Mouse (Mus musculus) embryonic fibroblast, embryonic 13.5 days (primary cell): ENCODE measurements at regions not wholly inside any gene's neighbourhood (a gene's known extent, or its start where the extent isn't known, plus 50 kb on each side); places are given as distances from the start of the nearest gene placed in this dataset.

ENCODE experiments used
- CTCF ChIP-seq: IDR thresholded peaks from 2 replicates; pipeline ENCODE4 v1.5.1; 2011; ENCODE audit warnings: mild to moderate bottlenecking, control low read depth, low read length, moderate library complexity, borderline replicate concordance; ENCODE audit not compliant: insufficient read depth
- POLR2A ChIP-seq: IDR thresholded peaks from 2 replicates; pipeline ENCODE4 v1.6.1; 2011; ENCODE audit warnings: low read depth, mild to moderate bottlenecking, control low read depth, low read length, moderate library complexity

DNA sequence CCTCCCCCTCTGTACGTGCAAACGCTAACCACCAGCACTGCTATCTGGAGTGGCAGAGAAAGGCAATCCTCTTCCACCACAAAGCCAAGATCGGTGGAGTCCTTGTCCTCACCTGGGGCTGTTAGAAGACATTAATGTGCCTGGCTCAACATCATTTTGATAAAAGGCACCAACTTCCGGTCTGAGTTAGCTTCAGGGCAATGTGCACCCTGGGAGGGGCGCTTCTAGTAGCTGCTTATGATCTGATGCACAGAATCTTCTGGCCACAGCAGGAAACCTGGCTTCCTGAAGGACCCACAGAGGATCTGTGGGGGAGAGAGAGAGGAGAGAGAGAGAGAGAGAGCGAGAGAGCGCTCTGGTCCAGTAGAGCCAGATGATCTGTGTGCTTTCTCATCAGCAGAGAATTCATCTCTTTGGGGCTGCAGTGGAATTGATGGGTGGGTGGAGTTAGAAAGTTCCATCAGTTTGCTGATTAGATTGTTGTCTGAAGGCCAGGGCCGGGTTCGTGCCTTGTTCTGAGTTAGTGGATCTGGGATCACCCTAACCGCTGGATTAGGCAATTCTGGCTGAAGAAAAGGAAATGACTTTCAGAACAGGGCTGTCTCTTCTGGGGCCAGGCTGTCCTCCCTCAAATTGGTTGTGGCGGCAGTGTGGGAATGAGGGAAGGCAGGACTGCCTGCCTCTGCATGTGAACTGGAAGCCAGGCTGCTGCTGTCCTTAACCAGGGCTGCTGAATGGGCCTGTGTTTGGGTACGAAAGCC lies 101.3 kb upstream of the Pmepa1 start:
- TF ChIP-seq CTCF: no peak
- no peak for TF ChIP-seq POLR2A
